Mouse (Mus musculus) liver, postnatal 0 days (tissue): ENCODE results near the gene Nipal4.

ENCODE experiments used
- CTCF ChIP-seq: sonication (generic); IDR thresholded peaks from 2 replicates; pipeline ENCODE4 v1.5.1; 2016; ENCODE audit warnings: antibody characterized with exemption, low read depth
- EP300 ChIP-seq: IDR thresholded peaks from 2 replicates; pipeline ENCODE4 v1.6.1; 2016; ENCODE audit warnings: antibody characterized with exemption, low read depth, mild to moderate bottlenecking

GRCm38 (mm10) chr11:46214368-46215230 lies 48.3 kb upstream of the Nipal4 start:
- TF ChIP-seq EP300, result no peak
- TF ChIP-seq CTCF, result no peak
